Mouse (Mus musculus) CH12.LX (cell line): Measurements from ENCODE around the gene Kat2b. TPM values are rescaled to one million over a fixed set of nuclear protein-coding genes. Genes with fewer than 3 reads are reported as not detected.

Experiments
- DNase-seq: peaks from one replicate; pipeline ENCODE4 v3.0.0-alpha.2; 2013; ENCODE audit errors: extremely low read depth
- H3K27ac ChIP-seq: 2 replicates; pipeline ENCODE4 v1.5.1; 2012; ENCODE audit warnings: low read depth, mild to moderate bottlenecking, control low read depth, moderate library complexity; ENCODE audit not compliant: insufficient read depth
- H3K27me3 ChIP-seq: replicated peaks from 2 replicates; pipeline ENCODE3; 2012; ENCODE audit warnings: inconsistent platforms
- H3K36me3 ChIP-seq, 2 experiments: replicated peaks in 1 of 2; 2 replicates each; pipeline versions ENCODE3 to v1.6.1; 2012; ENCODE audit warnings: inconsistent platforms in 1 of 2, low read length in 1 of 2, mild to moderate bottlenecking in 1 of 2, mixed read lengths in 1 of 2, moderate library complexity in 1 of 2; ENCODE audit not compliant: control insufficient read depth in 1 of 2, insufficient read depth in 1 of 2
- H3K4me1 ChIP-seq, 2 experiments: 2 replicates each; pipeline ENCODE4 v1.6.1; 2012; ENCODE audit warnings: inconsistent platforms in 1 of 2, moderate library complexity in 1 of 2; ENCODE audit not compliant: insufficient read depth in 2 of 2, control insufficient read depth in 1 of 2
- H3K4me2 ChIP-seq: 2 replicates; pipeline ENCODE4 v1.6.1; 2012; ENCODE audit warnings: low read depth, mild to moderate bottlenecking, control low read depth; ENCODE audit not compliant: poor library complexity, insufficient read depth, severe bottlenecking
- H3K4me3 ChIP-seq, 3 experiments: fragments of 150-350 bp in 1 of 3; sonication (generic) in 1 of 3; replicated peaks in 1 of 3; 2 replicates each; pipeline versions ENCODE3 to v1.5.1; 2011 to 2012; ENCODE audit warnings: low read depth in 2 of 3, low read length in 2 of 3, mild to moderate bottlenecking in 2 of 3, moderate library complexity in 2 of 3, control low read depth in 1 of 3, improper control_type of control experiment in 1 of 3, inconsistent platforms in 1 of 3, mixed read lengths in 1 of 3; ENCODE audit not compliant: poor library complexity in 1 of 3
- H3K79me2 ChIP-seq: replicated peaks from 2 replicates; pipeline ENCODE4 v1.6.1; 2012; ENCODE audit warnings: mild to moderate bottlenecking, moderate library complexity; ENCODE audit not compliant: control insufficient read depth, poor library complexity, insufficient read depth, severe bottlenecking; ENCODE audit errors: extremely low read depth
- H3K9ac ChIP-seq: 2 replicates; pipeline ENCODE4 v1.6.1; 2012; ENCODE audit warnings: low read depth, mild to moderate bottlenecking, control low read depth, moderate library complexity; ENCODE audit not compliant: insufficient read depth
- H3K9me3 ChIP-seq: replicated peaks from 2 replicates; pipeline ENCODE3; 2012; ENCODE audit warnings: low read length, inconsistent platforms, mixed read lengths
- CHD1 ChIP-seq: IDR thresholded peaks from 2 replicates; pipeline ENCODE4 v1.6.1; 2012; ENCODE audit warnings: low read depth, low read length, improper control_type of control experiment, inconsistent platforms
- CHD2 ChIP-seq: IDR thresholded peaks from 2 replicates; pipeline ENCODE4 v1.6.1; 2011; ENCODE audit warnings: low read length, improper control_type of control experiment
- CTCF ChIP-seq, 2 experiments: IDR thresholded peaks in 1 of 2; conservative IDR thresholded peaks in 1 of 2; 2 replicates each; pipeline ENCODE4 v1.5.1; 2011 to 2012; ENCODE audit warnings: low read depth in 2 of 2, low read length in 2 of 2, improper control_type of control experiment in 1 of 2, inconsistent platforms in 1 of 2, mild to moderate bottlenecking in 1 of 2, moderate library complexity in 1 of 2
- ELF1 ChIP-seq: IDR thresholded peaks from 2 replicates; pipeline ENCODE4 v1.6.1; 2014; ENCODE audit warnings: low read depth, mild to moderate bottlenecking, inconsistent platforms, low read length, improper control_type of control experiment
- EP300 ChIP-seq: IDR thresholded peaks from 2 replicates; pipeline ENCODE4 v1.6.1; 2011; ENCODE audit warnings: low read length, improper control_type of control experiment
- HCFC1 ChIP-seq: IDR thresholded peaks from 2 replicates; pipeline ENCODE4 v1.6.1; 2012; ENCODE audit warnings: low read depth, mild to moderate bottlenecking, inconsistent platforms, low read length, improper control_type of control experiment
- JUN ChIP-seq: IDR thresholded peaks from 2 replicates; pipeline ENCODE4 v1.6.1; 2011; ENCODE audit warnings: low read depth, mild to moderate bottlenecking, low read length, improper control_type of control experiment, moderate library complexity; ENCODE audit not compliant: insufficient read depth
- JUND ChIP-seq: conservative IDR thresholded peaks from 2 replicates; pipeline ENCODE4 v1.6.1; 2011; ENCODE audit warnings: low read depth, low read length, improper control_type of control experiment
- MAFK ChIP-seq: IDR thresholded peaks from 2 replicates; pipeline ENCODE4 v1.6.1; 2011; ENCODE audit warnings: low read length, improper control_type of control experiment; ENCODE audit not compliant: insufficient replicate concordance
- MAZ ChIP-seq: IDR thresholded peaks from 2 replicates; pipeline ENCODE4 v1.6.1; 2012; ENCODE audit warnings: low read depth, mild to moderate bottlenecking, inconsistent platforms, low read length, improper control_type of control experiment, moderate library complexity
- MXI1 ChIP-seq: IDR thresholded peaks from 2 replicates; pipeline ENCODE4 v1.6.1; 2011; ENCODE audit warnings: mild to moderate bottlenecking, low read depth, low read length, improper control_type of control experiment
- MYC ChIP-seq: IDR thresholded peaks from 2 replicates; pipeline ENCODE4 v1.6.1; 2011; ENCODE audit warnings: low read depth, mild to moderate bottlenecking, improper control_type of control experiment, low read length
- PAX5 ChIP-seq: IDR thresholded peaks from 2 replicates; pipeline ENCODE4 v1.6.1; 2012; ENCODE audit warnings: low read length, inconsistent platforms, mixed read lengths
- POLR2A ChIP-seq: IDR thresholded peaks from 2 replicates; pipeline ENCODE4 v1.6.1; 2011; ENCODE audit warnings: low read depth, mild to moderate bottlenecking, improper control_type of control experiment, low read length
- POLR2AphosphoS2 ChIP-seq: IDR thresholded peaks from 2 replicates; pipeline ENCODE4 v1.6.1; 2011; ENCODE audit warnings: low read depth, low read length, improper control_type of control experiment
- SIN3A ChIP-seq: IDR thresholded peaks from 2 replicates; pipeline ENCODE4 v1.6.1; 2012; ENCODE audit warnings: low read length, improper control_type of control experiment, inconsistent platforms
- SMC3 ChIP-seq: IDR thresholded peaks from 2 replicates; pipeline ENCODE4 v1.6.1; 2011; ENCODE audit warnings: low read depth, low read length, improper control_type of control experiment
- TBP ChIP-seq: conservative IDR thresholded peaks from 2 replicates; pipeline ENCODE4 v1.6.1; 2011; ENCODE audit warnings: low read depth, low read length, improper control_type of control experiment
- TCF12 ChIP-seq: IDR thresholded peaks from 2 replicates; pipeline ENCODE4 v1.6.1; 2014; ENCODE audit warnings: low read depth, mild to moderate bottlenecking, inconsistent platforms, low read length, improper control_type of control experiment
- ZC3H11A ChIP-seq: IDR thresholded peaks from 2 replicates; pipeline ENCODE4 v1.6.1; 2012; ENCODE audit warnings: low read depth, mild to moderate bottlenecking, inconsistent platforms, low read length, improper control_type of control experiment
- ZKSCAN1 ChIP-seq: IDR thresholded peaks from 2 replicates; pipeline ENCODE4 v1.6.1; 2012; ENCODE audit warnings: low read depth, inconsistent platforms, low read length, improper control_type of control experiment, borderline replicate concordance
- ZMIZ1 ChIP-seq: IDR thresholded peaks from 2 replicates; pipeline ENCODE4 v1.6.1; 2012; ENCODE audit warnings: low read depth, mild to moderate bottlenecking, inconsistent platforms, low read length, improper control_type of control experiment
- dilution Hi-C: fragments of 300-500 bp; cut with MboI; formaldehyde crosslinking; loops from 2 replicates; pipeline ENCODE4 v1.14.3; 2020; ENCODE audit warnings: low sequenced_read_pairs; ENCODE audit not compliant: extremely low pct_unique_long_range_greater_than_20kb, extremely low pct_ligation_motif_present
- in situ Hi-C: fragments of 300-500 bp; cut with MboI; formaldehyde crosslinking; loops from 3 replicates; pipeline ENCODE4 v1.14.3; 2019; ENCODE audit warnings: low sequenced_read_pairs, low pct_ligation_motif_present, low pct_unique_long_range_greater_than_20kb, mixed read lengths
- polyA plus RNA-seq: library from polyadenylated mRNA; unstranded; fragments of >175 nt; gene quantifications from 2 replicates; pipeline ENCODE4 v1.2.1, GENCODE M21; 2012; ENCODE audit warnings: low read depth; ENCODE audit not compliant: insufficient read length
- total RNA-seq, 2 experiments: library from RNA; depleted of rRNA; stranded (reverse); fragments of 300-350 nt in 1 of 2; fragments of >200 nt in 1 of 2; gene quantifications; 2 replicates each; pipeline ENCODE4 v1.2.3; 2012 to 2014

The Kat2b gene
- total and polyA plus RNA-seq, 3 experiments, result 3.6 to 4.6 (median 4.1) TPM

- no peak for DNase-seq
- no peak overlapping the region for H3K27ac ChIP-seq
- no peaks in the 10 kb centered on the region for H3K79me2 ChIP-seq
- dilution Hi-C loops, result no loop called here
- H3K4me1 ChIP-seq, result no peaks in the 10 kb centered on the region
- H3K27me3 ChIP-seq, result no peaks in the 10 kb centered on the region
- no peak overlapping the region for H3K9ac ChIP-seq
- in situ Hi-C loops, result no loop called here
- no peak overlapping the region for H3K4me2 ChIP-seq
- H3K9me3 ChIP-seq, result peaks cover 4% of the 10 kb centered on the region
- TF ChIP-seq TCF12 (no peak), CTCF (conservative IDR thresholded peaks at IDR 0.05 in 1 of 2, IDR thresholded peaks at IDR 0.05 in 1 of 2; ENCODE audit: low read depth in 2 of 2, low read length in 2 of 2) (no peak), MAFK (no peak), SMC3 (no peak), ZC3H11A (no peak), EP300 (no peak), HCFC1 (no peak), PAX5 (no peak), MYC (no peak), SIN3A (no peak), MXI1 (no peak), POLR2AphosphoS2 (no peak), ZMIZ1 (no peak), JUN (no peak), CHD2 (no peak), CHD1 (no peak)
- no peak overlapping the region for H3K4me3 ChIP-seq
- H3K36me3 ChIP-seq, result no peaks in the 10 kb centered on the region
Observed at GRCm38 (mm10) chr17:53554813-53555212, 11.8 kb upstream of the Kat2b start.

GRCm38 (mm10) chr17:53557443-53557842 is 9.2 kb upstream of the Kat2b start:
- in situ Hi-C loops, result no loop called here
- no peaks in the 10 kb centered on the region for H3K9me3 ChIP-seq
- no peak for TF ChIP-seq PAX5
- no peak for TF ChIP-seq MAZ
- TF ChIP-seq TBP, result no peak
- TF ChIP-seq CHD1, result no peak
- TF ChIP-seq ZC3H11A, result no peak
- TF ChIP-seq HCFC1, result no peak
- TF ChIP-seq POLR2A, result no peak
- TF ChIP-seq JUND, result no peak
- no peak for TF ChIP-seq JUN
- TF ChIP-seq ZKSCAN1, result no peak
- no peak for TF ChIP-seq CTCF (conservative IDR thresholded peaks at IDR 0.05 in 1 of 2, IDR thresholded peaks at IDR 0.05 in 1 of 2; ENCODE audit: low read depth in 2 of 2, low read length in 2 of 2)
- TF ChIP-seq ELF1, result no peak
- TF ChIP-seq, all 38 proteins: peak for 0
- no peaks in the 10 kb centered on the region for H3K36me3 ChIP-seq
- H3K9ac ChIP-seq, result no peak overlapping the region
- H3K79me2 ChIP-seq, result no peaks in the 10 kb centered on the region
- DNase-seq, result no peak
- H3K27me3 ChIP-seq, result no peaks in the 10 kb centered on the region
- no peak overlapping the region for H3K27ac ChIP-seq
- no peak overlapping the region for H3K4me2 ChIP-seq
- H3K4me1 ChIP-seq, result no peaks in the 10 kb centered on the region
- dilution Hi-C loops, result no loop called here
- no peak overlapping the region for H3K4me3 ChIP-seq
